Mouse (Mus musculus) neural tube, embryonic 12.5 days (tissue): ENCODE results near the gene Mrpl23. TPM values are rescaled to one million over a fixed set of nuclear protein-coding genes. Genes with fewer than 3 reads are reported as not detected.

Source experiments
- ATAC-seq: fragments of 200-750 bp; cut with Nextera tagmentation; 2 replicates; pipeline ENCODE4 v1.8.0; 2017; ENCODE audit warnings: low read depth, mild to moderate bottlenecking, moderate TSS enrichment, moderate library complexity; ENCODE audit not compliant: low FRiP score
- H3K27ac ChIP-seq: fragments of 300-500 bp; sonication (generic); 2 replicates; pipeline ENCODE4 v1.5.1; 2016
- H3K27me3 ChIP-seq: fragments of 300-500 bp; sonication (generic); replicated peaks from 2 replicates; pipeline ENCODE4 v1.6.1; 2016; ENCODE audit warnings: mild to moderate bottlenecking
- H3K36me3 ChIP-seq: fragments of 300-500 bp; sonication (generic); 2 replicates; pipeline ENCODE4 v1.6.1; 2016; ENCODE audit warnings: mild to moderate bottlenecking
- H3K4me1 ChIP-seq: fragments of 300-500 bp; sonication (generic); 2 replicates; pipeline ENCODE4 v1.6.1; 2016
- H3K4me2 ChIP-seq: fragments of 300-500 bp; sonication (generic); replicated peaks from 2 replicates; pipeline ENCODE4 v1.6.1; 2016; ENCODE audit warnings: mild to moderate bottlenecking
- H3K4me3 ChIP-seq: fragments of 300-500 bp; sonication (generic); 2 replicates; pipeline ENCODE4 v1.5.1; 2016
- H3K9ac ChIP-seq: fragments of 300-500 bp; sonication (generic); 2 replicates; pipeline ENCODE4 v1.6.1; 2016; ENCODE audit warnings: mild to moderate bottlenecking
- H3K9me3 ChIP-seq: fragments of 300-500 bp; sonication (generic); 2 replicates; pipeline ENCODE4 v1.6.1; 2016; ENCODE audit warnings: mild to moderate bottlenecking
- WGBS: fragments of 180-500 bp; shearing (Covaris S2); methylation state at CpG from one replicate; pipeline ENCODE4 v1.1.7; 2016; 5-methylcytosine and 5-hydroxymethylcytosine counted together
- polyA plus RNA-seq: library from polyadenylated mRNA; unstranded; fragments of >200 nt; fragmentation: Nextera tagmentation; extraction: Ambion mirVana; gene quantifications from 2 replicates; pipeline ENCODE4 v1.2.1, GENCODE M21; 2016

Mrpl23 gene
- polyA plus RNA-seq, 1 experiment from 2014 or later, result 13.5 TPM

GRCm38 (mm10) chr7:142500032-142500431 lies 32.5 kb upstream of the Mrpl23 start:
- Histone ChIP-seq H3K27me3 (peaks cover 5% of the 10 kb centered on the region; the same call in 1 of the 2 replicates), H3K9me3 (no peaks in the 10 kb centered on the region), H3K4me2 (no peak overlapping the region), H3K27ac (no peak overlapping the region), H3K36me3 (no peaks in the 10 kb centered on the region), H3K4me1 (no peaks in the 10 kb centered on the region), H3K4me3 (no peak overlapping the region), H3K9ac (no peak overlapping the region)
- WGBS, result 88% methylated on average over 1 of the region's 1 CpGs
- no peak for ATAC-seq

- H3K27me3 ChIP-seq, result peaks cover 28% of the 10 kb centered on the region
- 88% methylated on average over 4 of the region's 4 CpGs for WGBS
- no peak overlapping the region for H3K9ac ChIP-seq
- no peaks in the 10 kb centered on the region for H3K9me3 ChIP-seq
- no peak for ATAC-seq
- H3K36me3 ChIP-seq, result no peaks in the 10 kb centered on the region
- no peak overlapping the region for H3K4me2 ChIP-seq
- no peak overlapping the region for H3K27ac ChIP-seq
- no peak overlapping the region for H3K4me3 ChIP-seq
- H3K4me1 ChIP-seq, result peaks cover 18% of the 10 kb centered on the region
These were observed 29.3 kb upstream of the Mrpl23 start for GRCm38 (mm10) chr7:142503206-142503605.

GRCm38 (mm10) chr7:142505942-142506341 lies 26.5 kb upstream of the Mrpl23 start:
- H3K4me3 ChIP-seq, result no peak overlapping the region
- H3K4me2 ChIP-seq, result no peak overlapping the region
- peaks cover 34% of the 10 kb centered on the region for H3K27me3 ChIP-seq
- no peak overlapping the region for H3K27ac ChIP-seq
- WGBS, result 21% methylated on average over 2 of the region's 2 CpGs
- no peaks in the 10 kb centered on the region for H3K9me3 ChIP-seq
- no peaks in the 10 kb centered on the region for H3K36me3 ChIP-seq
- peaks cover 33% of the 10 kb centered on the region for H3K4me1 ChIP-seq
- no peak overlapping the region for H3K9ac ChIP-seq
- ATAC-seq, result peak; percentile 60

- Histone ChIP-seq H3K4me3 (no peak overlapping the region), H3K4me1 (peaks cover 34% of the 10 kb centered on the region), H3K9me3 (no peaks in the 10 kb centered on the region), H3K27me3 (peaks cover 38% of the 10 kb centered on the region), H3K9ac (no peak overlapping the region), H3K4me2 (no peak overlapping the region), H3K36me3 (no peaks in the 10 kb centered on the region), H3K27ac (peak overlapping the region; percentile 7; the same call in 1 of the 2 replicates)
- 0 out of 2 replicates have a peak, but pooled peaks have one; percentile 39 for ATAC-seq
- 34% methylated on average over 4 of the region's 4 CpGs for WGBS
These were observed 26.0 kb upstream of the Mrpl23 start for GRCm38 (mm10) chr7:142506501-142506900.

- Histone ChIP-seq H3K4me2 (no peak overlapping the region), H3K9me3 (no peaks in the 10 kb centered on the region), H3K27me3 (peaks cover 38% of the 10 kb centered on the region), H3K27ac (no peak overlapping the region), H3K9ac (no peak overlapping the region), H3K4me3 (no peak overlapping the region), H3K36me3 (no peaks in the 10 kb centered on the region), H3K4me1 (peaks cover 34% of the 10 kb centered on the region)
- 94% methylated on average over 9 of the region's 9 CpGs for WGBS
- ATAC-seq, result no peak
These were observed 25.0 kb upstream of the Mrpl23 start for GRCm38 (mm10) chr7:142507453-142507852.

- peak; percentile 46; the same call in 1 of the 2 replicates for ATAC-seq
- no peaks in the 10 kb centered on the region for H3K36me3 ChIP-seq
- H3K4me1 ChIP-seq, result peaks cover 34% of the 10 kb centered on the region
- no peaks in the 10 kb centered on the region for H3K9me3 ChIP-seq
- peak overlapping the region; percentile 31 for H3K4me2 ChIP-seq
- WGBS, result 5% methylated on average over 14 of the region's 14 CpGs
- no peak overlapping the region for H3K27ac ChIP-seq
- H3K4me3 ChIP-seq, result no peak overlapping the region
- no peak overlapping the region for H3K9ac ChIP-seq
- peaks cover 46% of the 10 kb centered on the region for H3K27me3 ChIP-seq
These were observed 23.0 kb upstream of the Mrpl23 start for GRCm38 (mm10) chr7:142509518-142509917.

GRCm38 (mm10) chr7:142510021-142510777 lies 22.3 kb upstream of the Mrpl23 start:
- Histone ChIP-seq H3K27ac (peak overlapping the region; percentile 59; the same call in 1 of the 2 replicates), H3K4me3 (no peak overlapping the region), H3K4me1 (peaks cover 34% of the 10 kb centered on the region), H3K36me3 (no peaks in the 10 kb centered on the region), H3K4me2 (peak overlapping the region; percentile 31), H3K9ac (no peak overlapping the region), H3K9me3 (no peaks in the 10 kb centered on the region), H3K27me3 (peaks cover 44% of the 10 kb centered on the region)
- 7% methylated on average over 12 of the region's 12 CpGs for WGBS
- peak; percentile 55; the same call in 1 of the 2 replicates for ATAC-seq

- WGBS, result 81% methylated on average over 4 of the region's 4 CpGs
- H3K9me3 ChIP-seq, result no peaks in the 10 kb centered on the region
- ATAC-seq, result no peak
- no peak overlapping the region for H3K4me3 ChIP-seq
- H3K27me3 ChIP-seq, result peaks cover 26% of the 10 kb centered on the region
- no peak overlapping the region for H3K9ac ChIP-seq
- H3K27ac ChIP-seq, result no peak overlapping the region
- peaks cover 29% of the 10 kb centered on the region for H3K4me1 ChIP-seq
- no peak overlapping the region for H3K4me2 ChIP-seq
- no peaks in the 10 kb centered on the region for H3K36me3 ChIP-seq
These were observed 18.4 kb upstream of the Mrpl23 start for GRCm38 (mm10) chr7:142514048-142514447.

GRCm38 (mm10) chr7:142516221-142516978 lies 16.1 kb upstream of the Mrpl23 start:
- Histone ChIP-seq H3K27me3 (peaks cover 17% of the 10 kb centered on the region), H3K9ac (no peak overlapping the region), H3K36me3 (no peaks in the 10 kb centered on the region)

GRCm38 (mm10) chr7:142517531-142517930 lies 15.0 kb upstream of the Mrpl23 start:
- Histone ChIP-seq H3K4me3 (no peak overlapping the region), H3K27ac (no peak overlapping the region), H3K9me3 (no peaks in the 10 kb centered on the region), H3K4me2 (no peak overlapping the region), H3K9ac (no peak overlapping the region), H3K36me3 (no peaks in the 10 kb centered on the region), H3K4me1 (peaks cover 13% of the 10 kb centered on the region), H3K27me3 (peaks cover 17% of the 10 kb centered on the region)
- ATAC-seq, result no peak
- 91% methylated on average over 3 of the region's 3 CpGs for WGBS

More at GRCm38 (mm10) chr7:142516221-142516978, 16.1 kb upstream of the Mrpl23 start:
- 0 out of 2 replicates have a peak, but pooled peaks have one; percentile 37 for ATAC-seq
- H3K4me3 ChIP-seq, result no peak overlapping the region
- no peaks in the 10 kb centered on the region for H3K9me3 ChIP-seq
- 50% methylated on average over 21 of the region's 21 CpGs for WGBS
- H3K27ac ChIP-seq, result no peak overlapping the region
- H3K4me2 ChIP-seq, result peak overlapping the region; percentile 27
- peaks cover 13% of the 10 kb centered on the region for H3K4me1 ChIP-seq

- Histone ChIP-seq H3K9ac (no peak overlapping the region), H3K36me3 (no peaks in the 10 kb centered on the region), H3K4me3 (no peak overlapping the region), H3K9me3 (no peaks in the 10 kb centered on the region), H3K4me1 (peaks cover 16% of the 10 kb centered on the region), H3K4me2 (no peak overlapping the region), H3K27me3 (0 out of 2 replicates have a peak, but pooled peaks cover 4% of the 10 kb centered on the region), H3K27ac (no peak overlapping the region)
- no peak for ATAC-seq
- 90% methylated on average over 4 of the region's 4 CpGs for whole genome bisulfite sequencing
These were observed 12.2 kb upstream of the Mrpl23 start for GRCm38 (mm10) chr7:142520331-142520730.

- no peak for ATAC-seq
- peaks cover 11% of the 10 kb centered on the region for H3K4me1 ChIP-seq
- H3K4me3 ChIP-seq, result no peak overlapping the region
- H3K27me3 ChIP-seq, result no peaks in the 10 kb centered on the region
- no peak overlapping the region for H3K27ac ChIP-seq
- 27% methylated on average over 4 of the region's 4 CpGs for WGBS
- H3K9ac ChIP-seq, result no peak overlapping the region
- H3K4me2 ChIP-seq, result no peak overlapping the region
- no peaks in the 10 kb centered on the region for H3K36me3 ChIP-seq
- no peaks in the 10 kb centered on the region for H3K9me3 ChIP-seq
These were observed 10.1 kb upstream of the Mrpl23 start for GRCm38 (mm10) chr7:142522352-142522751.
